Mouse (Mus musculus): ENCODE results near the gene Sart1.
A peak's percentile ranks its signal among the peaks of the same experiment; 100 is the strongest.

The Sart1 gene

DNA sequence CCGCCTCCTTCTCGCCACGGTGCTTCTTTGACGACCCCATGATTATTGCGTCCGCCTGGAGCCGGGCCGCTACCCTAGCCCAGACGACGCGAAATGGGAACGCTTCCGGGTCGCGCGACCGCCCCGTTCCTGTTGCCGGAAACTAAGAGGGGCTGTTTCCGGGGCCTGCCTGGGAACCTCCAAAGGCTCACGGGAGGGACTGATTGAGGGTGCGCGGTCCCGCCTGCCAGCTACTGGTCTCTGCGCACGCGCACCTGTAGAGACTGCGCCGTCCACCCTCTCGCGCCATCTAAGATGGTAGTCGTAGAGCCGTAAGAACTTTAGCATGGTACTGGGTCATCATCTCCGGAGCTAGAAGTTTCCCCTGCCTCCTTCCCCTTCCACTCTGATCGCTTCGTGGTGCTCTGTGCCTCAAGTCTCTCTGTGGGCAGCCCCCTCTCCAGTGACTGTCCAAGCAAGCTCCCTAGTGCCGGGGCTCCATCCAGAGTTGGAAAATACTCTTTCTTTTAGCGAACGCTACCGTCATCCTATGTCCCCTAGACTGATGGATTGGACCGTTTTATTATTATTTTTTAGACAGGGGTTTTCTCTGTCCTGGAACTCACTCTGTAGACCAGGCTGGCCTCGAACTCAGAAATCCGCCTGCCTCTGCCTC is at the start of gene Sart1:
Sart1 (minus strand) TSS at position 116 of the 655 bp plus-strand sequence.
- DNase-seq: peak; percentile 88 to 91

DNA sequence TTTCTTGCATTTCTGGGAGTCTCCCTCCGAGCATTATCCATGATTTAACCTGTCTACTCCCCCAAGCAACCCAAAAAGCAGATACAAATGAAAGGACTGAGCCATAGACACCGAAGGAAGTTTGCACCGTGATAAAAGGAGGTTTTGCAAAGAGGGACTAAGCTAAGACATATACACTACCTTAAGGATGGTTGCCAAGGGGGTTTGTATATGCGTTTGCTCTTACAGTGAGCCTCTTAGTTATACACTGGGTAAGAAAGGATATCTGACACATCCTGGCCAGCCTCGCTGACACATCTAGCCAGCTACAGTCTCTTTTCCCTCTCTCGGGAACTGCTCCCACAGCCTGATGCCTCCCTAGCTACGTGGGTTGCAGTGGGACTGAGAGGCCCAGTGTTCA is 45.4 kb upstream of the Sart1 start:
- DNase-seq: no peak

DNA sequence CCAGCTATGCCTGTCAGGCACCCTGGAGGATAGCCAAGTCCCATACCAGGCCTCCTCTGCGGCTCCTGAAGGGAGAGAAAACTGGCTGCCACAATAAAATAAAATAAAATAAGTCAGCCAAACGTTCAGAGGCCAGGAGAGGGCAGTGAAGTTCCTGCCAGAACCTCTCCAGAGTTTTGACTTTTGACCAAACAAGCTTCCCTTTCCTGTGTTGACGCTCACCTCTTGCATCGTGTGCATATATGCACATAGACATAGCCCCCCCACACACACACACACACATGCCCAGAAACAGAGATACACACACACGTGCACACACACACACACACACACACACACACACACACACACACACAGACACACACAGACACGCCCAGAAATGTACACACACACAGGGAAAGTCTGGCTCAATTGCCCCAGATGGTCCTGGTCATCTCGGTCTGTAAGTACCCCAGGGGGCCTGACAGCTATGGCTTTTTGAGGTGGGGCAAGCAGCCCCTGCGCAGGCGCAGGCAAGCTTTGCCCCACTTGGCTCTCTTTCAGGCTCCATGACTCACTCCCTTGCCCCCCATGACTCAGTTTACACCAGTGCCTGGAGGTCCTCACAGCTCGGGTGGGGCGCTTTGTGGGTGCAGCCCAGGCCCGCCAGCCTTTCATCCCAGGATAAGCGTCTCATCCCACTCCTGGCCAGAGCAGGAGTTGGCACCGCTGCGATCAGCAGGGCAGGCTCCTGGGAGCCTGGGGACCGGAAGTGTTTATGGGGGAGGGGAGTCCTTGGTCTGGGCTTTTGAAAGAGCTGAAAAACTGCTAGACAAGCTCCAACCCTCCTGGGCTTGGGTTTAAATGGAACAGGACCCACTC is 44.7 kb upstream of the Sart1 start:
- DNase-seq: peak in 1 of 2 experiments; percentile 46

DNA sequence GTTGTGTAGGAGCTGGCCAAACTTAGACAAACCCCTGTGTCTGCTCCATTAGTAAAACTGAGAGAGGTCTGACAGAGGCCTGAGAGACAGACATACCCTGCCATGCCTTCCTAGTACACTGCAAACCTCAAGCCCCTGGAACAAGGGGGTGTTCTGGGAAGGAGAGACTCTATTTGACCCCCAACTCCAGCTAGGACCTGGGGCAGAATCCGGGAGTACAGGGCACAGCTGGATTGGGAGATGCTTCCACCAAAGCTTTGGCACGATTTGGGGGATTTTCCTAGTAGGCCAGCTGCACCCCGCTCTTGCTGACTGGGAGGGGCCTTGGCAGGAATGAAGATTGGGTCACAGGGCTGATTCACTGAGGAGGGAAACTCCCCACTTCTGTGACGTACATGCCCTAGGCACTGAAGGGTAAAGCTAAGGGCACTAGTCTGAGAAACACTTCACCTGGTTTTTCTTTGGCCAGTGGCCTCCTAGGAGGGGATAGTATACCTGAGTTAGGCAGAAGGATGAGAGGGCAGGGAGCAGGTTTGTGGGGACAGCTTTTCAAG is 43.5 kb upstream of the Sart1 start:
- no peak for DNase-seq

DNA sequence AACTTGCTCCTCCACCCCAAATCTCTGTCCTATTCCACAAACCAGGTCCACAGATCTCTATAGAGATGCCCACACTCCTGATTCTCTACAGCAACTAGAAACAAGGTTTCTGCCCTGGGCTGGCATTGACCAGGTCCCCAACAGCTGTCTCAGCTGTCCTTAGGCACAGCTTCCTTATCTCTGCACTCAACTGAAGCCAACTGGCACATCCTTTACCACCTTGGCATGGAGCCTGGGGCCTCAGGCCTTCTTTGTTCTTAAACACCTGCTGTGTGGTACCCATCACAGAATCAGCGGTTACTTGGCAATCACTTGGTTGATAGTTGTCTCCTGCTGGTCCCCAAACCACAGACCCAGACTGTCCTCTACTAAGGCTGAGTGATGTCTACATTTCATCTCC is 41.9 kb upstream of the Sart1 start:
- no peak for DNase-seq

DNA sequence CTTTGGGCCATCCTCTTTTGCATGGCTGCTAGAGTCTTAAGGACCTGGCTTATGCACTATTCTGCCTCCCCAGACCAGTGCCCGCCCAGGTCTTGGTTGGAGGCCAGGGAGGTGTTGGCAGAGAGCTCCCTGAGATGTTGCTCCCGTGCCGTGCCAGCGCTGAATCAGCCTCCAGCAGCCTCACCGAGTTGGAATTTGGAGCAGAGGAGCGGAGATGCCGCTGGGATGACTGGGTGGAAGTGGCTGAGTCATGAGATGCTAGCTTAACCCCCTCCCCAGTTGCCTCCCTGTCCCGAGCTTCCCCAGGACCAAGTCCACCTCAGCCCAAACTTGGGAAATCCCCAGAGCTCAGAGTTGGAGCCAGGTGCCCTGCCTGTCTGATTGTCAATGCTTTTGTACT is 41.3 kb upstream of the Sart1 start:
- DNase-seq: no peak

DNA sequence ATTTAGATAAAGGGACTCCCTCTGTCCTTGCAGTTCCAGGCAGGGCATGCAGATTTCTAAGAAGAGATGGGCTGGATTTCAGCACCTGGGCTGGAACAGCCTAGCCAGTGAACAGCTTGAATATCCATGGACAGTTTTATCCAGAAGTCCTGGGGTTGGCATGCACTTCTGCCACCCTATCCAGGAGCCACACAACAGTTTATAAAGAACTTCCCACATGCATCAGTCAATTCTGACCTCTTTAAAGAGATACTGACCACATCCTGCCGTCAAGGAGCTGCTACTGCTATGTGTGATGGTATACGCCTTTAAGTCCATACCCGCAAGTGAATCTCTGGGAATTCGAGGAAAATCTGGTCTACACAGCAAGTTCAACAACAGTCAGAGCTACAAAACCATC is 40.7 kb upstream of the Sart1 start:
- no peak for DNase-seq

DNA sequence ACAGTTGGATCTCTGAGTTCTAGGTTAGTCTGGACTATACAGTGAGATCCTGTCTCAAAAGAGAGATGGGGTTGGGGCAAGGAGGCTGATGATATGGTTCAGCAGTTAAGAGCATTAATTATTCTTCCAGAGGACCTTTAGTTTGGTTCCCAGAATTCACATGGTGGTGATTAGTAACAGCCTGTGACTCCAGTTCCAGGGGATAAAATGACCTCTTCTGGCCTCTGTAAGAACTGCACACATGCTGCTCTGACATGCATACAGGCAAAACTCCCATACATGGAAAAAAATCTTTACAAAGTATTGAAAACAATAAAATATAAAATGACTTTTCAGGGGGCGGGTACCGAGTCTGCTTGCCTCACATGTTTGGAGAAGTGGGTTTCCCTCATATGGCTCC is 39.6 kb upstream of the Sart1 start:
- peak in 1 of 2 experiments; percentile 26 for DNase-seq

DNA sequence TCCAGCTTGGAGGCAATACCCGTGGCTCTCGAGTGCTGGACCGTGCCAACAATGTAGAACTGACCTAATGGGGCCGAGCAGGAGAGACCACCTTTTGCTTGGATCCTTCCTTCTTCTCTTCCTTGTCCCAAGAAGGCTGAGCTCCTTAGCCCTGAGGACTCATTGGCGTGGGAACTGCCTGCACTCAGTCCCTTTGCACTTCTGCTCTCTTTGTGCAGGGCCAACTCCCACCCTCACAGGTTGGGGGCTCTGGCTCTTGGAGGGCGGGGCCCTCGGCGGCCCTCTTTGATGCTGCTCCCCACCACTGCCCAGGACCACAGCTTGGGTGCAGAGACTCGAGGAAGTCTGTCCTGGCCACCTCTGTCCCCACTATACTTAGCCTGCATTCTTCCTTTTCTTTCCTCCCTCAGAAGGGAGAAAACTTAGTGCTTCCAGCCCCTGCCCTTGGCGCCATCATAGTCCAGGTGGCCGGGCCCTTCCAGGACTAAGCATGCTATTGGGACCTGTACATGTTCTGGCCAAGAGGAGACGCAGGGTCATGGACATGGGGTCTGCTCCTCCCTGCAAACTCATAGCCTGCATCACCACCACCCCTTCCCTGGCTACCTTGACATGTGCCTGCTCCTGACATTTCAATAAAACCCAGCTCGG is 38.3 kb upstream of the Sart1 start:
- no peak for DNase-seq

DNA sequence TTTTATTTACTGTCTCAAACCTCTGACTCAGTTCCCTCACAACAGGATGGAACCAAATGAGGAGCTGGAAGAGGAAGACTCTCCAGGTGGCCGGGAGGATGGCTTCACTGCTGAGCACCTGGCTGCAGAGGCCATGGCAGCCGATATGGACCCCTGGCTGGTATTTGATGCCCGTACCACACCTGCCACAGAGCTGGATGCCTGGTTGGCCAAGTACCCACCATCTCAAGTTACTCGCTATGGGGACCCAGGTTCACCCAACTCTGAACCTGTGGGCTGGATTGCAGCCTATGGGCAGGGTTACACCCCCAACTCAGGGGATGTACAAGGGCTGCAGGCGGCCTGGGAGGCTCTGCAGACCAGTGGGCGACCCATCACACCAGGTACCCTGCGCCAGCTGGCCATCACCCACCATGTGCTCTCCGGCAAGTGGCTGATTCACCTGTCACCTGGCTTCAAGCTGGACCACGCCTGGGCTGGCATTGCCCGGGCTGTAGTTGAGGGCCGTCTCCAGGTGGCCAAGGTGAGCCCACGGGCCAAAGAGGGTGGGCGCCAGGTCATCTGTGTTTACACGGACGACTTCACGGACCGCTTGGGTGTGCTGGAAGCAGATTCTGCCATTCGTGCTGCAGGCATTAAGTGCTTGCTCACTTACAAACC is 37.5 kb upstream of the Sart1 start:
- no peak for DNase-seq

DNA sequence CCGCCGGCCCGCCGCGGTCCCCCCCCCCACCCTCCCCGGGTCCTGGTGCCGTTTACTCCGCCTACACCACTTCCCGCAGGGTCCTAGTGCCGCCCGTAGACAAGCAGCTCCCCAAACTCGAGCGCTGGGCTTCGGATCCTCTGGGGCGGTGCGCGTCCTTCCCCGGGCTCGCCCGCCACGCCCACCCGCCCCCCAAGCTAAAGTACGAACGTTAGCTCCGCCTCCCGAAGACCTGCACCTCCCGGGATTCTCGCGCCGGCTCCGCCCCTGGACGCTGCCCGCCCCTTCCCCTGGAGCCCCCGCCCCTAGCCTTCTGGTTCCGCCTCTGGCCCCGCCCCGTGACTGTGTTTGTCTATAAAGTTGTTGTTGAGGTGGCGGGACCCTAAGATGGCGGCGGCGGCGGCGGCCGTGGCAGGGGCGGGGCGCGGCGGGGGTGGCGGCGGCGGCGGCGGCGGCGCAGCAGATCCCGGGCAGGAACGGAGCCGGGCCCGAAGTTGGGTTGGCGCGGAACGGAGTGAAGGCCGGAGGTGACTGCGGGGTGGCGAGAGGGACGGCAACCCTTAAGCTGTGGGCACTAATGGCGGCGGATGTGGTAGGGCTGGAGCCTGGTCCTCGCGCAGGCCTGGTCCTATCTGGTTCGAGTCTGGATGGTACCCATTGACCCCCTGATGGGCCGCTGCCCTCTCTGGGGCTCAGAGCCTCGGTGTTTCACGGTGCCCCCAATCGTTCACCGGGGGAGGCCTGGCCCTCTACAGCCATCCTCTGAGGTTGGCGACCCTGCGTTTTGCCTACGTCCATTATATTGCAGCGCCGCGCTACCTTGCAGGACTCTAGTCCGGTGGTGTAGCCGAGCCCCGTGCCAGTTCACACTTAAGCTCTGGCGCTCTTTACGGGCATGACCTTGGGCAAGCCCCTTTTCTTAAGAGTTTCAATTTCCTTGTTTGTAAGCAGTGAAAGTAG is 36.6 kb upstream of the Sart1 start, which contains the start of the genes Drap1 and AI837181:
Drap1 (minus strand) TSS at position 198 of the 960 bp plus-strand sequence.
AI837181 (plus strand) TSS at position 363 of the 960 bp plus-strand sequence.
- DNase-seq: peak; percentile 90 to 95

DNA sequence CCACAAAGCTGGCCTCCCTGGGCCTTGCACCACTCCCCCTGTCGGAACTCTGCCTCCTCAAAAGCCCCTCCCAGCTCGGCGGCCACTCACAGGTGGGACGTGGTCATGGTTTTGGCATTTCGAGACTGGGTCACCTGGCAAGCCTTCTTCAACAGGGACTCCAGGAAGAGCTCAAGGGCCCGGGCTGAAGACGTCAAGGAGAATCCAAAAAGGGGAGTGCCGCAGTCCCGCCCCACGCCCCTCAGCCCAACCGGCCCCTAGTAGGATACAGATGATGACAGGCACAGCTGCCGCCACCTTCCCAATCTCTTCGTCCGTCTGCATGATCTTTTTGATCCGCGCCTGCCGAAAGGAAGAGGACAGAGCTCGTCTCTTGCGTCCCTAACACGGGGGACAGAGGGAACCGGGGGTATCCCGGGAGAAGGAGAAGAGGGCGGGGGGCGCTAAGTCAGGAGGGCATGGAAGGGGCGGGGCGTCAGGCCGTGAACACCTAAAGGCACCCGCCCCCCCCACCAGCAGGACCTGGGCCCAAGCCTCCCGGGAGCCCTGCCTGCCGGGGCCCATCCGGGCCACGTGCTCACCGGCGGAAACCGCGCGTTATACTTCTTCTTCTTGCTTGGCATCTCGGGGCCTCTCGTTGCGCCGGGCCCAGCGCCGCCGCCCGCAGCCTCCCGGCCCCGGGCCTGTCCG is 35.7 kb upstream of the Sart1 start:
- peak; percentile 72 to 74 for DNase-seq

DNA sequence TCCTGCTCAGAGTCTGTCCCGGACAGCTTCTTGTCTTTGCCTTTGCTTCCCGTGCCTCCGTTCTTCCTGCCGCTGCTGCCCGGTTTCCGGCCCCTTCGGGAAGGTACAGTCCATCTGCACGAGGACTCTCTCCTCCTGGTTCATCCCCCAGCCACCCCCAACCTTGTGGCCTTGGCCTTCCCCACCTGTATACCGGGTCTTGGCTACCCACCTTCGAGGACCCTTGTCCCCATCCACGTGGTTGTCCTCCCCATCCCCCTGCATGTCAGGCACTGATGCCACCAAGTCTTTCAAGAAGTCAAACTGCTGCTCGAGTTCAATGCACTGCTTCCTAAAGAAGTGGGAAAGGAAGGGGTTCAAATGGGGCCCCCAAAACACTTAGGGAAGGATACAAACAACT is 35.1 kb upstream of the Sart1 start:
- DNase-seq: no peak

DNA sequence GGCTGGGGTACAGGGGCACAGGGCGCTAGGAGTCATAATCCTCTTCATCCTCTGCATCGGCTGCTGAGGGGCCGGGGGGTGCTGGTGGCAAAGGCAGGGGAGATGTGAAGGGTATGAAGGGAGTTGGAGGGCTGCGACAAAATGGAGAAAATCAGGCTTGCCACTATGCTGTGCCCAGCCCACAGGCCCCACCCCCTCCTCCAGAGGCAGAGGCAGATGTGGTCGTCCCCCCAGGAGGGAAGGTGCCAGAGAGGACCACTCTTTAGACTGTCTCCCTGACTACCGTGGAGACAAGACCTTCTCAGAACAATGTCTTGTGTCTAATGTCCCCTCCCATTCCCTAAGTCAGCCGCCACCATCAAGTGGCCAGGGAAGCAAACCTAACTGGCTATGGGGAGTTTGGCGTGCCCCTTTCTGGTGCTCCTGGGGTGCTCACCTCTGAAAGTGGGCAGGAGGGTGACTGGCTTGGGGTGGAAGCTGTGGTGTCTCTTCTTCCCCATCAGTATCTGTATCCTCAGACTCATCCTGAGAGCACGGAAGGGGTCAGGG is 34.5 kb upstream of the Sart1 start:
- DNase-seq: no peak

DNA sequence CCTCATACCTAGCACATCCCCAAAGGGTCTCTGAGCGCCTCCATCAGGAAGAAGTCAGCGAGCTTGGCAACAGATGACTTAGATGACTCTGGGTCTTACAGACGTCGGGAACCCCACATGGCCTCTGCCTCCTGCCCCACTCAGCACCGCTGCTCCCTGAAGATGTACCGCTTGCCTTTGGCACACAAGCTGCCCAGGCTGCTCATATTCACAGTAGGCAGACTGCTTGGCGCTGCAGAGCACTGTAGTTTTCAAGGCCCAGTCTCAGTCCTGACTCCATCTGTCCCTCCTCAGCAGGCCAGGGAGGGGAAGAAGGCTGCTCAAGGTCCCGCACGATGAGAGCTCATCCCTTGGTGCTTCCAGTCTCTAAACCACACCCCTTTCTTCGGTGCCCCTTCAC is 33.8 kb upstream of the Sart1 start:
- DNase-seq: no peak

DNA sequence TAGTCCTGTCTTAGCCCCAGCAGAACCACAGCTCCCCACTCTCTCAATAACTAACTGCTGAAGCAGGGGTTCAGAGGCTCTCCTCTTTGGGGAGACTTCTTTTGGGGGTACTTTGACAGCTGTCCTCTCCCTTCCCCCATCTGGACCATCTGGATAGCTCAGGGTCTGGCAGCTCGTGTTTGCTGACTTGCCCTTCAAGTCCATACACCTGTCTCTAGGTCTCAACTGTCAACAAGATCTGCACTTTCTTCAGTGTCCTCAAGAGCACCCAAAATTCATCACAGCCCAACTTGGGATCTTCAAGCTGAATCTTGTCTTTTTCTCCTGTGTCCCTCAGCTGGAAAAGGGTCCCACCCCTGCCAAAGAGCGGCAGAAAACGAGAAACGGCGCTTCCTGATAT is 33.3 kb upstream of the Sart1 start:
- DNase-seq: no peak

DNA sequence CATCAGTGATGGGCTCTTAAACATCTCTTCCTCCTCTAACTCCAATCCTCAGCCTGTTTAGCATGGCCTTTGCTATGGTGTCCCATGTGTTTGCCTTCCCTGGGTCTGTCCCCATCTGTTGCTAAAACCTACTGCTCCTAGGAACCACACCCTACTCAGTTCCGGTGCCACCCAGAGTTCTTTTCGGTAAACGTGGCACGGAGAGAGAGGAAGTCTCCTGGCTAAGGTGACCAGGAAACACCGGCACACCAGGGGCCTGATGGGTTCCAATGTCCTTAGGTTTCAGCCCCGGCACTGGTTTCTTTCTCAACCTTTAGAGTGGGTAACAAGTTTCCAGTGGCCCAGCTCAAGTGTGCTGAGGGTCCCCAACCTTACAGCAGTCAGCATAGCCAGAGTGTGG is 32.1 kb upstream of the Sart1 start:
- no peak for DNase-seq

DNA sequence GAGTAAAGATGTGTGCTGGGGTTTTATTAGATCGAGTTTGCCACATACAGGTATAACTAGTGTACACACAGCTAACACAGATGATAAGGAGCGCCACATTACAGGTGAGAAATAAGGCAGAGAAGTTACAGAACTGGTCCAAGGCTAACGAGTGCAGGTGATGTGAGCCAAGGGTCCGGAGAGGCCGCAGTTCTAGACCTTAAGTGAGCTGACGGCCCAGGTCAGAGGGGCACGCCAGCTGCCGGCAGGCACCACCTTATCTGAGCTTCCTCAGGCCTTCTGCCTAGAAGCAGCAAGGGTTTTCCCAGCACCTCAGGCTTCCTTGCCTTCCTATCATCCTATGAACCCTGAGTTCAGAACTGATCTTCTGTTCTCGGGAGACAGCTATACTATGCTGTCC is 31.1 kb upstream of the Sart1 start:
- DNase-seq: no peak

DNA sequence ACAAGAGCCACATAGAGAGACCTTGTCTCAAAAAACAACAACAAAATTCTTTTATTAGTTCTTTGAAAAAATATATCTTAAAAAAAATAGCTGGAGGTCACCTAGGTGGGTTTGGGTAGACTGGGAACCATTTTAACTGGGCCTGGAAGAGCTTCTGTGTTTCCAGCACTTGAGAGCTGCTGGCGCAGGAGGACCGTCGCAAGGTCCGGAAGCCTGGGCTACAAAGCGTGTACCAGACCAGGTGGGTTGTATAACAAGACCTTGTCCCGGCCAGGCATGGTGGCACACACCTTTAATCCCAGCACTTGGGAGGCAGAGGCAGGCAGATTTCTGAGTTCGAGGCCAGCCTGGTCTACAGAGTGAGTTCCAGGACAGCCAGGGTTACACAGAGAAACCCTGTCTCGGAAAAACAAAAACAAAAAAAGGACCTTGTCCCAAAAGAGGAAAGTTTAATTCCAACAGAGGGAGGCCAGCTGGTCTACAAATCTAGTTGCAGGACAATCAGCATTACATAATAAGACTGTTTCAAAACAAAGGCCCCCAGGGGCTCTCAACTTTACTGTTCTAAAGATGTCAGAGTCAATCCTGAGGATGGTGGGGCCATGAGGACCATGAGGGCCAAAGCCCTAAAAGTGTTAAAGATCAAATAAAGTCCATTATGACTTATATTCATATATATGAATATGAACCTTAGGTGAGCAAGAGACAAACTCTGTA is 30.4 kb upstream of the Sart1 start:
- DNase-seq: no peak

DNA sequence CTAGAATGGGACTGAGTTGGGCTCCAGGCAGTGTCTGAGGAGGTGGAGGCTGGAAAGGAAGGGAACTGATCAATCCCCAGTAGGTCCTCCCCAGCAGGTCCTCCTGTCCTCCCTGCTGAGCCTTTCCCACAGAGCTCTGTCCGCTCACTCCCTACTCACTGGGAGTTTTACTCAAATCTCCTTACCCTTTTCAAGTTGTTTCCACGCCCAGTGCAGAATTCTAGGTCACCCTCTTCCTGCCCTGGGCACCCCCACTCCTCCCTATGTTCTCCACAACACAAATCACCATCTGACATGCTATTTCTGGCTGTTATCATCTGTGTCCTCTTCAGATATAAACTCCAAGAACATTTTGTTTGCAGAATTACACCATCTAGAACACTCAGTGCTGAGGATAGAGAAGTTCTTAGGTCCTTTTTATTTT is 26.0 kb upstream of the Sart1 start:
- DNase-seq: no peak

All from spleen, adult 18-20 months (tissue).